Mouse (Mus musculus) lung, embryonic 14.5 days (tissue): ENCODE results near the gene Lmnb2. TPM values are rescaled to one million over a fixed set of nuclear protein-coding genes. Genes with fewer than 3 reads are reported as not detected.

ENCODE experiments used
- ATAC-seq: fragments of 200-750 bp; cut with Nextera tagmentation; 2 replicates; pipeline ENCODE4 v1.8.0; 2017; ENCODE audit warnings: mild to moderate bottlenecking, moderate TSS enrichment, moderate library complexity; ENCODE audit not compliant: insufficient read depth
- DNase-seq: peaks from one replicate; pipeline ENCODE4 v3.0.0-alpha.2; 2015
- H3K27ac ChIP-seq: fragments of 300-500 bp; sonication (generic); 2 replicates; pipeline ENCODE4 v1.5.1; 2014; ENCODE audit warnings: low read depth, mild to moderate bottlenecking, moderate library complexity
- H3K27me3 ChIP-seq: fragments of 300-500 bp; sonication (generic); 2 replicates; pipeline ENCODE4 v1.6.1; 2014; ENCODE audit warnings: low read length, control low read depth; ENCODE audit not compliant: insufficient read depth
- H3K36me3 ChIP-seq: fragments of 300-500 bp; sonication (generic); 2 replicates; pipeline ENCODE4 v1.6.1; 2014; ENCODE audit warnings: control low read depth; ENCODE audit not compliant: insufficient read depth
- H3K4me1 ChIP-seq: fragments of 300-500 bp; sonication (generic); 2 replicates; pipeline ENCODE4 v1.6.1; 2014; ENCODE audit warnings: antibody characterized with exemption, control low read depth; ENCODE audit not compliant: insufficient read depth
- H3K4me2 ChIP-seq: fragments of 300-500 bp; sonication (generic); 2 replicates; pipeline ENCODE4 v1.6.1; 2014; ENCODE audit warnings: mild to moderate bottlenecking
- H3K4me3 ChIP-seq: fragments of 300-500 bp; sonication (generic); 2 replicates; pipeline ENCODE4 v1.5.1; 2014; ENCODE audit warnings: low read depth, low read length
- H3K9ac ChIP-seq: fragments of 300-500 bp; sonication (generic); 2 replicates; pipeline ENCODE4 v1.6.1; 2014
- H3K9me3 ChIP-seq: fragments of 300-500 bp; sonication (generic); 2 replicates; pipeline ENCODE4 v1.6.1; 2016; ENCODE audit warnings: low read depth, low read length, control low read depth
- CTCF ChIP-seq: IDR thresholded peaks from 2 replicates; pipeline ENCODE4 v1.5.1; 2016; ENCODE audit warnings: antibody characterized with exemption, low read depth
- WGBS: fragments of 180-500 bp; shearing (Covaris S2); extraction: QIAGEN DNeasy Blood & Tissue Kit; methylation state at CpG from one replicate; pipeline ENCODE4 v1.1.7; 2014; 5-methylcytosine and 5-hydroxymethylcytosine counted together
- polyA plus RNA-seq: library from polyadenylated mRNA; unstranded; fragments of >200 nt; fragmentation: Nextera tagmentation; extraction: Ambion mirVana; gene quantifications from 2 replicates; pipeline ENCODE4 v1.2.1, GENCODE M21; 2014

Gene Lmnb2
- polyA plus RNA-seq, 1 experiment from 2014 or later: 24.4 TPM

DNA sequence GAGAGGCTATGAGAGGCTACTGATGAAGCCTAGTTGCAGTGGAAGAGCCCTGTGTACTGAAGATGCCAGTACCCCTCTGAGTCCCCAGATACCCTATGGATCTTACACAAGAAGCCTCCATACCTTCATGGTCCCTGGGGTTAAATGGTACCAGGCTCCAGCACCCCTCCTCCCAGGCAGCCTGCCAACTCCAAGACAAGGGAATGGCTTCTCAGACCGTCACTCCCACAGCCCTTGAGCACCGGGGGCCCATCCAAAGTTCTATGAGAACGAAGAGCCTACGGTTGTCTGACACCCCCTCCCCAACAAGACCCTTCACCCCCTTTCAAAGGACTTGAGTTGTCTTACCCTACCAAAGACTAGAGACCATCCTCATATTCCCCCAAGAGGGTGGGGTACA is 2.3 kb downstream of the Lmnb2 start:
- WGBS: 76% methylated on average over 4 of the region's 4 CpGs
- Histone ChIP-seq H3K27ac (no peak overlapping the region), H3K4me1 (no peaks in the 10 kb centered on the region), H3K4me2 (no peak overlapping the region), H3K36me3 (peaks cover 39% of the 10 kb centered on the region), H3K9me3 (no peaks in the 10 kb centered on the region), H3K27me3 (no peaks in the 10 kb centered on the region), H3K9ac (no peak overlapping the region), H3K4me3 (no peak overlapping the region)
- no peak for ATAC-seq
- no peak for TF ChIP-seq CTCF
- no peak for DNase-seq

DNA sequence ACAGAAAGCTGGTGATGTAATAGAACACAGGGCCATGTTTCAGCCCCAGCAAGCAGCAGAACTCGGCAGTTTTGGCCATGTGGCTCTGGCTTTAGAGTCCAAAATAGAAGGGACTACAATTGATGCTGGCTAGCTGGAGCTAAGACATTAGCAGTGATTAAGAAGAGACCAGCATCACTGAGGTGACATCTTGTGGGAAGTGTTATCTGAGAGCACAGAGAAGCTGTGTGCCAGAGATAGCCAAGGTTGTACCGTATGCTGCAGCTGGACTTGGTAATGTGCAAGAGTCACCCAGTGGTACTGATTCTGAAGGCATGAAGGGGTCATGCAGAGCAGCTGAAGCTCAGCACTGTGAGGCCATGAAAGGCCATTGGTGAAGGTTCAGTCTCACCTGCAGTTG is 2.8 kb downstream of the Lmnb2 start:
- ATAC-seq: no peak
- Histone ChIP-seq H3K27me3 (no peaks in the 10 kb centered on the region), H3K9me3 (no peaks in the 10 kb centered on the region), H3K36me3 (peaks cover 43% of the 10 kb centered on the region), H3K4me1 (no peaks in the 10 kb centered on the region), H3K27ac (no peak overlapping the region), H3K9ac (no peak overlapping the region), H3K4me3 (no peak overlapping the region), H3K4me2 (no peak overlapping the region)
- no peak for TF ChIP-seq CTCF
- 75% methylated on average over 2 of the region's 2 CpGs for WGBS
- DNase-seq: no peak

DNA sequence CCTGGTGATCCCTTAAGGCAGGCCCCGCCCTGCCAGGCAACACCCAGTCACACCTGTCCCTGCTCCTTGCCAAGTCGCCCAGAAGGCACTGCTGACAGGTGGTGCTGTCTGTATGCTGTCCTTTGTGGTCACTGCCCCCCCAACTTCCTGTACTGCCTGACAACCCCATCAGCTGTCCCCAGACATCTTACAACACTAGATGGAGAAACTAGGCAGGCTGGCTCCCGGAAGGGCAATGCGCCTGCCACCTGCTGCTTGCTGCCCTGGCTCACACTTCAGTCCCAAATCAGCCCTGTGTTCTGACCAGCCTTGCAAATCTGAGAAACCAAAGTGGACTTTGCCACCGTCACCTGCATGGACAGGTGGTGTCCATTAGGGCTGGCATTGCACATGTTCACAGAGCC is 3.8 kb downstream of the Lmnb2 start:
- H3K9me3 ChIP-seq: no peaks in the 10 kb centered on the region
- H3K9ac ChIP-seq: no peak overlapping the region
- H3K36me3 ChIP-seq: peaks cover 53% of the 10 kb centered on the region
- no peak overlapping the region for H3K4me3 ChIP-seq
- no peak for TF ChIP-seq CTCF
- no peak overlapping the region for H3K27ac ChIP-seq
- WGBS: 82% methylated on average over 5 of the region's 5 CpGs
- H3K4me1 ChIP-seq: no peaks in the 10 kb centered on the region
- no peak overlapping the region for H3K4me2 ChIP-seq
- no peaks in the 10 kb centered on the region for H3K27me3 ChIP-seq
- DNase-seq: no peak
- ATAC-seq: no peak

DNA sequence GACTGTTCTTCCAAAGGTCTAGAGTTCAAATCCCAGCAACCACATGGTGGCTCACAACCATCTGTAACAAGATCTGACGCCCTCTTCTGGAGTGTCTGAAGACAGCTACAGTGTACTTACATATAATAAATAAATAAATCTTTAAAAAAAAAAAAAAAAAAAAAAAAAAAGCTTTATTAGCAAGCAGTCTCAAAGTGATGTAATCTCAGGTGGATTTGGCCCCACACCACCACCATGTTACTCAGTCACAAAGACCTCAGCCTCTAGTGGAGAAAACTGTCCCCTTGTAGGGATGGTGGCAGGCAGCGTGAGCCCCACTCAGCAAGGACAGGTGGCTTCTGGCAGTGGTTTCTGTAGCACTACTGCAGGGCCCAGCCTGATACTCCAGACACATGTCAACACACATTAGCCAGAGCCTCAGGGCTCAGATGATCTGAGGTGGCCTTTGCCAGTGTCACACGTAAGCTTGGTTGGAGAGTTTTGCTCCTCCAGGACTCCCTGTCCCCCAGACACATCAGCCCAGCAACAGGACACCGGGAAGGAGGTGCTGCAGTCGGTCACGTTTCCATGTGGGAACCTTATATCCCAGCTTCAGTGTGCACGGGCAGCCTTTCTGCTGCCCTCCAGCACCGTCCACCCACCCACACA is 4.6 kb downstream of the Lmnb2 start:
- TF ChIP-seq CTCF: no peak
- H3K9me3 ChIP-seq: no peaks in the 10 kb centered on the region
- WGBS: 86% methylated on average over 7 of the region's 8 CpGs
- no peaks in the 10 kb centered on the region for H3K27me3 ChIP-seq
- DNase-seq: no peak
- no peak overlapping the region for H3K27ac ChIP-seq
- no peak overlapping the region for H3K4me3 ChIP-seq
- H3K4me1 ChIP-seq: no peaks in the 10 kb centered on the region
- no peak overlapping the region for H3K4me2 ChIP-seq
- peaks cover 61% of the 10 kb centered on the region for H3K36me3 ChIP-seq
- H3K9ac ChIP-seq: no peak overlapping the region
- ATAC-seq: no peak

DNA sequence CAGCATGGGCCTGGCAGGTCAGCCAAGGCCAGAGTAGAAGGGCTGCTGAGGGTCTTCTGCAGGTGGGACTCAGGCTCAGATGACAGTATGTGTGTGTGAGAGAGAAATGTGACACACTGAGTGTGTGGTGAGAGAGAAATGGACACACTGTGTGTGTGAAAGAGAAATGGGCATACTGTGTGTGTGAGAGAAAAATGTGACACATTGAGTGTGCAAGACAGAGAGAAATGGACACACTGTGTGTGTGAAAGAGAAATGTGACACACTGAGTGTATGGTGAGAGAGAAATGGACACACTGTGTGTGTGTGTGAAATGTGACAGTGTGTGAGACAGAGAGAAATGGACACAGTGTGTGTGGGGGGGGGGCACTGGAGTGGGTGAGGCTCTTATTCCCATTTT is 6.2 kb downstream of the Lmnb2 start:
- Histone ChIP-seq H3K9ac (no peak overlapping the region), H3K27ac (no peak overlapping the region), H3K27me3 (no peaks in the 10 kb centered on the region), H3K4me2 (no peak overlapping the region), H3K9me3 (no peaks in the 10 kb centered on the region), H3K4me3 (no peak overlapping the region), H3K4me1 (no peaks in the 10 kb centered on the region), H3K36me3 (peaks cover 76% of the 10 kb centered on the region)
- DNase-seq: no peak
- ATAC-seq: no peak
- TF ChIP-seq CTCF: no peak

DNA sequence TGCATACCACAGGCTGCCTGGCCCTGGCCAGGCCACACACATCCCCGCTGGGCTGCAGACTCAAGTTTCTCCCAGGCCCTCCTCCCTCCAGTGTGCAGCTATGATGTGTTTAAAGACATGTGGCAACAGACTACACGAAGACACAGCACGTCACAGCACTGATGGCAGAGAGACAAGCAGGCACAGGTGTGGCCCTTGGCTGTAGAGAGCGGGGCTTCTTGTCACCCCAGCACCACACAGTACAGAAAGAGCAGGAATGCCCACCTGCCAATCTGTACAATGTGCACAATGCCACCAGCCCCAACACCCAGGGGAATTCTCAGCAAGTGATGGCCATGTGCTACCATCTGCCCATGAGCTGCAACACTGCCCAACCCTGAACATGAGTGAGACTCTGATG is 6.7 kb downstream of the Lmnb2 start:
- Histone ChIP-seq H3K4me2 (no peak overlapping the region), H3K9ac (no peak overlapping the region), H3K27ac (no peak overlapping the region), H3K4me3 (no peak overlapping the region), H3K27me3 (no peaks in the 10 kb centered on the region), H3K36me3 (peaks cover 77% of the 10 kb centered on the region), H3K9me3 (no peaks in the 10 kb centered on the region), H3K4me1 (no peaks in the 10 kb centered on the region)
- 87% methylated on average over 4 of the region's 4 CpGs for WGBS
- no peak for ATAC-seq
- TF ChIP-seq CTCF: no peak
- no peak for DNase-seq

DNA sequence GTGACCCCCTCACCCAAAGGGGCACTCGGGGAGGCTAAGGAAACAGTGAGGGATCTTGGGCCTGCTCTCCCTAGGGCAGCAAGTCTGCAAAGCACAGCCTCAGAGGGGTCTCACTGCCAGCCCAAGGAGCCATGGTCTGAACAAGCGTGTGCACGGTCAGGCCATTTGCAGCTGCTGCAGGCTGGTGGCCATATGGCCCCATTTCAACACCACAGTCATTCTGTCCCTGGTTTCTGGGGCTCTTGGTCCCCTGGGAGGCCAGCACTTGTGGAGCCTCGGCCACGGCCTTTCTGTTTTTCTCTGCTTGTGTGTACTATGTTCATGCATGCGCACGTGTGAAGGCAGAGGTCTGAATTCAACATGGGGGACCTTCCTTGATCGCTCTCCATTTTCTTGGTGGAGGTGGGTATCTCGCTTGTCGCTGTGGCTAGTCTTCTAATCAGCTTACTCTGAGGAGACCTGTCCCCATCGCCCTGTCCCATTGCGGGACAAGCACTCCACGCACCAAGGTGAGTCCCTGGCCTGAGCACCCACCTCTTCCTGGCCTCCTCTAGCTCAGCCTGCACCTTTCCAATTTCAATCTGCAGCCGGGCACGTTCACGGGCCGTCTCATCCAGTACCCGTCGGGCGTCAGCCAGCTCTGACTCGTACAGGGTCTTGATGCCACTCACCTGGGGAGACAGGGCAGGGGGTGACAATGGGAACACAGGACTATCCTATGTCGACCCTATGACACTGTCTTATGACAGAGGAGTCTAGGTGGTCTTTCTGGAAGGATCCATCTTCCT is 8.5 kb downstream of the Lmnb2 start:
- H3K36me3 ChIP-seq: peaks cover 86% of the 10 kb centered on the region
- TF ChIP-seq CTCF: no peak
- H3K9ac ChIP-seq: no peak overlapping the region
- H3K27ac ChIP-seq: no peak overlapping the region
- no peak overlapping the region for H3K4me3 ChIP-seq
- H3K4me2 ChIP-seq: no peak overlapping the region
- ATAC-seq: no peak
- 91% methylated on average over 22 of the region's 22 CpGs for WGBS
- H3K9me3 ChIP-seq: no peaks in the 10 kb centered on the region
- no peaks in the 10 kb centered on the region for H3K4me1 ChIP-seq
- H3K27me3 ChIP-seq: no peaks in the 10 kb centered on the region
- DNase-seq: no peak
